Mouse (Mus musculus) midbrain, embryonic 15.5 days (tissue): Measurements from ENCODE around the gene Xlr5a. TPM values are rescaled to one million over a fixed set of nuclear protein-coding genes. Genes with fewer than 3 reads are reported as not detected.
"Not testable (repeated sequence)": the region's sequence is repeated elsewhere in the genome, so short reads cannot be mapped to it uniquely, and the experiment has no call there.

Experiments
- ATAC-seq: fragments of 200-750 bp; cut with Nextera tagmentation; replicated peaks from 2 replicates; pipeline ENCODE4 v1.8.0; 2017; ENCODE audit warnings: moderate TSS enrichment
- H3K27ac ChIP-seq: fragments of 300-500 bp; sonication (generic); 2 replicates; pipeline ENCODE4 v1.5.1; 2015; ENCODE audit warnings: mild to moderate bottlenecking, inconsistent platforms
- H3K27me3 ChIP-seq: fragments of 300-500 bp; sonication (generic); replicated peaks from 2 replicates; pipeline ENCODE4 v1.6.1; 2015; ENCODE audit warnings: inconsistent platforms
- H3K36me3 ChIP-seq: fragments of 300-500 bp; sonication (generic); replicated peaks from 2 replicates; pipeline ENCODE4 v1.6.1; 2015; ENCODE audit warnings: inconsistent platforms
- H3K4me1 ChIP-seq: fragments of 300-500 bp; sonication (generic); 2 replicates; pipeline ENCODE4 v1.6.1; 2015; ENCODE audit warnings: inconsistent platforms
- H3K4me2 ChIP-seq: fragments of 300-500 bp; sonication (generic); 2 replicates; pipeline ENCODE4 v1.6.1; 2015; ENCODE audit warnings: inconsistent platforms, mild to moderate bottlenecking, moderate library complexity
- H3K4me3 ChIP-seq: fragments of 300-500 bp; sonication (generic); 2 replicates; pipeline ENCODE4 v1.5.1; 2015; ENCODE audit warnings: mild to moderate bottlenecking, inconsistent platforms
- H3K9ac ChIP-seq: fragments of 300-500 bp; sonication (generic); 2 replicates; pipeline ENCODE4 v1.6.1; 2015; ENCODE audit warnings: mild to moderate bottlenecking, inconsistent platforms
- H3K9me3 ChIP-seq: fragments of 300-500 bp; sonication (generic); 2 replicates; pipeline ENCODE4 v1.6.1; 2016; ENCODE audit warnings: inconsistent platforms
- WGBS: fragments of 180-500 bp; shearing (Covaris S2); methylation state at CpG from one replicate; pipeline ENCODE4 v1.1.7; 2015; ENCODE audit warnings: mixed read lengths; 5-methylcytosine and 5-hydroxymethylcytosine counted together
- polyA plus RNA-seq: library from polyadenylated mRNA; unstranded; fragments of >200 nt; fragmentation: Nextera tagmentation; extraction: Ambion mirVana; gene quantifications from 2 replicates; pipeline ENCODE4 v1.2.1, GENCODE M21; 2015

Gene Xlr5a
- not detected in 2 replicates for polyA plus RNA-seq

GRCm38 (mm10) chrX:73292876-73293275, at the start of gene Xlr5a, which contains the start of gene Xlr5c:
TSS of gene Xlr5a (minus strand) at chrX:73292976.
TSS of gene Xlr5c (minus strand) at chrX:73292976.
- not testable (repeated sequence) for H3K4me3 ChIP-seq, H3K4me2 ChIP-seq, H3K27me3 ChIP-seq, H3K36me3 ChIP-seq, ATAC-seq, H3K9me3 ChIP-seq, H3K9ac ChIP-seq, H3K27ac ChIP-seq, H3K4me1 ChIP-seq
- WGBS = 91% methylated on average over 15 of the region's 17 CpGs

- WGBS = 23% methylated on average over 35 of the region's 37 CpGs
- peak within 1 kb of the TSS; percentile 63 for H3K9ac ChIP-seq
- H3K4me1 ChIP-seq = peaks cover 15% of the 10 kb centered on the region; the same call in 1 of the 2 replicates
- H3K36me3 ChIP-seq = no peaks in the 10 kb centered on the region
- peak; percentile 97 for ATAC-seq
- H3K4me2 ChIP-seq = peak within 1 kb of the TSS; percentile 60
- peak within 1 kb of the TSS; percentile 52 for H3K4me3 ChIP-seq
- peak within 1 kb of the TSS; percentile 82 for H3K27ac ChIP-seq
- no peaks in the 10 kb centered on the region for H3K27me3 ChIP-seq
- no peaks in the 10 kb centered on the region for H3K9me3 ChIP-seq
Observed at GRCm38 (mm10) chrX:73342483-73342895, 49.7 kb upstream of the Xlr5a start, which contains the start of gene Zfp275. TSS of gene Zfp275 (plus strand) at chrX:73342621.

GRCm38 (mm10) chrX:73342068-73342467, 49.3 kb upstream of the Xlr5a start:
- H3K4me3 ChIP-seq = peak overlapping the region; percentile 52
- H3K27me3 ChIP-seq = no peaks in the 10 kb centered on the region
- peak overlapping the region; percentile 63; the same call in 1 of the 2 replicates for H3K9ac ChIP-seq
- H3K27ac ChIP-seq = peak overlapping the region; percentile 82; the same call in 1 of the 2 replicates
- peaks cover 15% of the 10 kb centered on the region; the same call in 1 of the 2 replicates for H3K4me1 ChIP-seq
- peak overlapping the region; percentile 60 for H3K4me2 ChIP-seq
- H3K36me3 ChIP-seq = no peaks in the 10 kb centered on the region
- H3K9me3 ChIP-seq = no peaks in the 10 kb centered on the region
- WGBS = 30% methylated on average over 3 of the region's 3 CpGs
- ATAC-seq = peak; percentile 65

GRCm38 (mm10) chrX:73341473-73341872, 48.7 kb upstream of the Xlr5a start:
- Histone ChIP-seq H3K9me3 (no peaks in the 10 kb centered on the region), H3K4me1 (peaks cover 15% of the 10 kb centered on the region; the same call in 1 of the 2 replicates), H3K36me3 (no peaks in the 10 kb centered on the region), H3K27ac (no peak overlapping the region), H3K4me2 (no peak overlapping the region), H3K4me3 (no peak overlapping the region), H3K9ac (no peak overlapping the region), H3K27me3 (no peaks in the 10 kb centered on the region)
- ATAC-seq = no peak
- WGBS = 51% methylated on average over 1 of the region's 1 CpGs

- 82% methylated on average over 4 of the region's 4 CpGs for WGBS
- Histone ChIP-seq H3K36me3 (no peaks in the 10 kb centered on the region), H3K27me3 (no peaks in the 10 kb centered on the region), H3K9me3 (no peaks in the 10 kb centered on the region), H3K4me2 (no peak within 1 kb of the TSS), H3K4me1 (no peaks in the 10 kb centered on the region), H3K9ac (no peak within 1 kb of the TSS), H3K4me3 (no peak within 1 kb of the TSS), H3K27ac (no peak within 1 kb of the TSS)
- no peak for ATAC-seq
Observed at GRCm38 (mm10) chrX:73336740-73337139, 44.0 kb upstream of the Xlr5a start, which contains the start of gene Gm45015. TSS of gene Gm45015 (minus strand) at chrX:73336840.

- ATAC-seq = no peak
- Histone ChIP-seq H3K27ac (no peak overlapping the region), H3K4me2 (no peak overlapping the region), H3K4me3 (no peak overlapping the region), H3K4me1 (no peaks in the 10 kb centered on the region), H3K27me3 (no peaks in the 10 kb centered on the region), H3K9me3 (no peaks in the 10 kb centered on the region), H3K9ac (no peak overlapping the region), H3K36me3 (no peaks in the 10 kb centered on the region)
Observed at GRCm38 (mm10) chrX:73333548-73333947, 40.8 kb upstream of the Xlr5a start.

GRCm38 (mm10) chrX:73327215-73327614, 34.4 kb upstream of the Xlr5a start:
- no peak for ATAC-seq
- Histone ChIP-seq H3K4me1 (no peaks in the 10 kb centered on the region), H3K9me3 (no peaks in the 10 kb centered on the region), H3K36me3 (no peaks in the 10 kb centered on the region), H3K9ac (no peak overlapping the region), H3K4me2 (no peak overlapping the region), H3K27ac (no peak overlapping the region), H3K4me3 (no peak overlapping the region), H3K27me3 (no peaks in the 10 kb centered on the region)
- WGBS = 75% methylated on average over 2 of the region's 2 CpGs

GRCm38 (mm10) chrX:73321029-73321428, 28.3 kb upstream of the Xlr5a start:
- WGBS = 80% methylated on average over 3 of the region's 3 CpGs
- H3K4me1 ChIP-seq = no peaks in the 10 kb centered on the region
- no peaks in the 10 kb centered on the region for H3K36me3 ChIP-seq
- no peak overlapping the region for H3K27ac ChIP-seq
- no peak overlapping the region for H3K9ac ChIP-seq
- no peak overlapping the region for H3K4me2 ChIP-seq
- H3K4me3 ChIP-seq = no peak overlapping the region
- no peaks in the 10 kb centered on the region for H3K9me3 ChIP-seq
- no peaks in the 10 kb centered on the region for H3K27me3 ChIP-seq
- no peak for ATAC-seq

- no peak overlapping the region for H3K27ac ChIP-seq
- 40% methylated on average over 3 of the region's 3 CpGs for WGBS
- no peaks in the 10 kb centered on the region for H3K36me3 ChIP-seq
- H3K4me2 ChIP-seq = no peak overlapping the region
- H3K9me3 ChIP-seq = no peaks in the 10 kb centered on the region
- no peak overlapping the region for H3K4me3 ChIP-seq
- no peak overlapping the region for H3K9ac ChIP-seq
- no peaks in the 10 kb centered on the region for H3K27me3 ChIP-seq
- no peak for ATAC-seq
- no peaks in the 10 kb centered on the region for H3K4me1 ChIP-seq
Observed at GRCm38 (mm10) chrX:73312522-73312921, 19.7 kb upstream of the Xlr5a start.

- H3K36me3 ChIP-seq, H3K9me3 ChIP-seq, H3K4me1 ChIP-seq, ATAC-seq, H3K4me3 ChIP-seq, H3K9ac ChIP-seq, H3K27ac ChIP-seq, H3K27me3 ChIP-seq, H3K4me2 ChIP-seq: not testable (repeated sequence)
- 87% methylated on average over 9 of the region's 10 CpGs for WGBS
Observed at GRCm38 (mm10) chrX:73295745-73296144, 3.0 kb upstream of the Xlr5a start.

- H3K27me3 ChIP-seq, H3K9me3 ChIP-seq, H3K4me3 ChIP-seq, H3K9ac ChIP-seq, ATAC-seq, H3K27ac ChIP-seq, H3K4me1 ChIP-seq, H3K4me2 ChIP-seq, H3K36me3 ChIP-seq: not testable (repeated sequence)
- WGBS = 90% methylated on average over 14 of the region's 14 CpGs
Observed at GRCm38 (mm10) chrX:73265270-73265669, 27.5 kb downstream of the Xlr5a start, which contains the start of gene Xlr3c. TSS of gene Xlr3c (minus strand) at chrX:73265390.

GRCm38 (mm10) chrX:73262428-73262827, 30.3 kb downstream of the Xlr5a start:
- not testable (repeated sequence) for H3K27ac ChIP-seq, H3K9ac ChIP-seq, H3K27me3 ChIP-seq, ATAC-seq, H3K36me3 ChIP-seq, H3K9me3 ChIP-seq, H3K4me2 ChIP-seq, H3K4me1 ChIP-seq, H3K4me3 ChIP-seq
- 85% methylated on average over 1 of the region's 2 CpGs for WGBS

- H3K4me1 ChIP-seq, H3K4me2 ChIP-seq, H3K27ac ChIP-seq, H3K4me3 ChIP-seq, H3K27me3 ChIP-seq, ATAC-seq, H3K9ac ChIP-seq, H3K36me3 ChIP-seq, H3K9me3 ChIP-seq: not testable (repeated sequence)
- 81% methylated on average over 14 of the region's 14 CpGs for WGBS
Observed at GRCm38 (mm10) chrX:73242821-73243325, 49.9 kb downstream of the Xlr5a start, which contains the start of gene Xlr4c. TSS of gene Xlr4c (minus strand) at chrX:73243130.
